Mouse (Mus musculus) CD4-positive, CD25-positive, alpha-beta regulatory T cell, adult 4 months (primary cell): Measurements from ENCODE around the gene Tas2r136. TPM values are rescaled to one million over a fixed set of nuclear protein-coding genes. Genes with fewer than 3 reads are reported as not detected.

Source experiments
- ATAC-seq: one replicate; pipeline ENCODE4 v1.8.0; 2017
- polyA plus RNA-seq, 2 experiments: library from polyadenylated mRNA; unstranded; fragments of 100-300 nt; shearing (Covaris generic); gene quantifications; one replicate each; pipeline ENCODE4 v1.2.1; 2017

Tas2r136 gene
- polyA plus RNA-seq = not detected

GRCm38 (mm10) chr6:132778062-132778461 is at the start of gene Tas2r136:
Gene Tas2r136 (minus strand): TSS chr6:132778162.
- no peak for ATAC-seq

- ATAC-seq = no peak
Measured at GRCm38 (mm10) chr6:132802518-132802917, 24.6 kb upstream of the Tas2r136 start, which contains the start of gene Tas2r117. Gene Tas2r117 (plus strand): TSS chr6:132802818.

- no peak for ATAC-seq
Measured at GRCm38 (mm10) chr6:132795393-132795792, 17.4 kb upstream of the Tas2r136 start.

GRCm38 (mm10) chr6:132761831-132762230 is 16.1 kb downstream of the Tas2r136 start, which contains the start of gene Tas2r102:
Gene Tas2r102 (plus strand): TSS chr6:132762131.
- ATAC-seq = no peak

- no peak for ATAC-seq
Measured at GRCm38 (mm10) chr6:132754430-132754829, 23.5 kb downstream of the Tas2r136 start, which contains the start of gene Tas2r124. Gene Tas2r124 (plus strand): TSS chr6:132754730.

GRCm38 (mm10) chr6:132750206-132750605 is 27.8 kb downstream of the Tas2r136 start:
- no peak for ATAC-seq

GRCm38 (mm10) chr6:132737935-132738334 is 40.0 kb downstream of the Tas2r136 start, which contains the start of gene Tas2r115:
Gene Tas2r115 (minus strand): TSS chr6:132738035.
- ATAC-seq = no peak

Other genes with a start within 250 kb of the Tas2r136 start
- gene Prh1, start 208.4 kb downstream of the Tas2r136 start, polyA plus RNA-seq = not detected
- gene Prp2, start 182.2 kb downstream of the Tas2r136 start, polyA plus RNA-seq = not detected
- not detected for gene A630073D07Rik, start 126.6 kb downstream of the Tas2r136 start, polyA plus RNA-seq
- not detected for gene Tas2r120, start 121.2 kb downstream of the Tas2r136 start, polyA plus RNA-seq
- gene Tas2r121, start 77.2 kb downstream of the Tas2r136 start, polyA plus RNA-seq = not detected
- not detected for gene Tas2r122, start 66.2 kb downstream of the Tas2r136 start, polyA plus RNA-seq
- not detected for gene Tas2r115, start 40.1 kb downstream of the Tas2r136 start, polyA plus RNA-seq
- not detected for gene Tas2r124, start 23.4 kb downstream of the Tas2r136 start, polyA plus RNA-seq
- gene Tas2r102, start 16.0 kb downstream of the Tas2r136 start, polyA plus RNA-seq = not detected
- gene Tas2r117, start 24.7 kb upstream of the Tas2r136 start, polyA plus RNA-seq = not detected
- gene Tas2r123, start 69.0 kb upstream of the Tas2r136 start, polyA plus RNA-seq = not detected
- not detected for gene Tas2r116, start 77.3 kb upstream of the Tas2r136 start, polyA plus RNA-seq
- gene Tas2r110, start 89.8 kb upstream of the Tas2r136 start, polyA plus RNA-seq = not detected
- not detected for gene Tas2r113, start 114.8 kb upstream of the Tas2r136 start, polyA plus RNA-seq
- gene Tas2r125, start 131.5 kb upstream of the Tas2r136 start, polyA plus RNA-seq = under 1 TPM in 1 of 2 experiments, not detected in 1; 0.58 TPM
- not detected for gene Tas2r129, start 172.9 kb upstream of the Tas2r136 start, polyA plus RNA-seq
- not detected for gene Tas2r131, start 179.8 kb upstream of the Tas2r136 start, polyA plus RNA-seq
- not detected for gene Tas2r109, start 202.8 kb upstream of the Tas2r136 start, polyA plus RNA-seq